Mouse (Mus musculus): ENCODE data around the gene Nono. TPM values are rescaled to one million over a fixed set of nuclear protein-coding genes. Genes with fewer than 3 reads are reported as not detected.

Gene Nono
- total RNA-seq, 2 experiments from 2014 or later = 135 to 149 TPM

DNA sequence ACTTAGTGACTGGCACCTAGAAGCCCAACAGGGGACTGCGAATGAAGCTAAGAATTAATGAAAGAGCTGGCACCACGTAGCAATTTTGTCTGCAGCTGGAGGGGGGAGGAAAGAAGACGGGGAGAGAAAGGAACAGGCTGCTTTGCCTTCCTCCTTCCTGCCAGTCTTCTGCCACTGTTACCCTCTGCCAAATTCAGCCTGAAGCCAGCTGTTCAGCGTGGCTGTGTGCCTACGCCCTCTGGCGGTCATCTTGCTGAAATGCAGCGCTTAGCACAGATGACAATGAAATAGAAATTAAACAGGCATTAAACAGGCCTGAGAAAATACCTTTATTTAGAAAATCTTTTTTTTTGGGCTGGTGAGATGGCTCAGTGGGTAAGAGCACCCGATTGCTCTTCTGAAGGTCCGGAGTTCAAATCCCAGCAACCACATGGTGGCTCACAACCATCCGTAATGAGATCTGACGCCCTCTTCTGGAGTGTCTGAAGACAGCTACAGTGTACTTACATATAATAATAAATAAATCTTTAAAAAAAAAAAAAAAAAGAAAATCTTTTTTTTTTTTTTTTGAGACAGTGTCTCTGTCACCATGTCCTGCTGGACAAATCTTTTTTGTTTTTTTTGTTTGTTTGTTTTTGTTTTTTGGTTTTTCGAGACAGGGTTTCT is 57.5 kb downstream of the Nono start:
- peak; percentile 47 to 62 for DNase-seq

Other genes with a start within 250 kb of the Nono start
- gene Snx12, start 206.8 kb upstream of the Nono start, total RNA-seq (2021) = 10 to 100 TPM; 81.5 to 88.3 TPM
- gene Foxo4, start 174.8 kb upstream of the Nono start, total RNA-seq (2021) = 10 to 100 TPM; 21.3 to 25.4 TPM
- gene Gm614, start 165.3 kb upstream of the Nono start, total RNA-seq (2021) = not detected
- 1 to 10 TPM in 1 of 2 experiments, under 1 TPM in 1; 0.90 to 1.6 TPM for gene Il2rg, start 161.1 kb upstream of the Nono start, total RNA-seq (2021)
- gene Gm20489, start 160.3 kb upstream of the Nono start, total RNA-seq (2021) = not detected
- 10 to 100 TPM; 23.1 to 26.5 TPM for gene Med12, start 155.3 kb upstream of the Nono start, total RNA-seq (2021)
- gene Nlgn3, start 130.2 kb upstream of the Nono start, total RNA-seq (2021) = 100 to 1,000 TPM; 186 to 189 TPM
- gene Gjb1, start 52.9 kb upstream of the Nono start, total RNA-seq (2021) = 10 to 100 TPM; 10.3 to 13.0 TPM
- 100 to 1,000 TPM; 159 to 175 TPM for gene Zmym3, start 8.5 kb upstream of the Nono start, total RNA-seq (2021)
- gene Itgb1bp2, start 19.8 kb downstream of the Nono start, total RNA-seq (2021) = 1 to 10 TPM; 1.0 to 1.4 TPM
- gene Taf1, start 103.4 kb downstream of the Nono start, total RNA-seq (2021) = 10 to 100 TPM; 50.0 to 51.0 TPM
- gene Ogt, start 210.7 kb downstream of the Nono start, total RNA-seq (2021) = 100 to 1,000 TPM; 220 to 236 TPM